Mouse (Mus musculus) limb, embryonic 10.5 days (tissue): Measurements from ENCODE around the gene Stox1. TPM values are rescaled to one million over a fixed set of nuclear protein-coding genes. Genes with fewer than 3 reads are reported as not detected.
A peak's percentile ranks its signal among the peaks of the same experiment; 100 is the strongest.

ENCODE experiments used
- DNase-seq: peaks from one replicate; pipeline ENCODE4 v3.0.0-alpha.2; 2017; ENCODE audit warnings: low spot score
- H3K27ac ChIP-seq: fragments of 300-500 bp; sonication (generic); 2 replicates; pipeline ENCODE4 v1.5.1; 2016; ENCODE audit warnings: mild to moderate bottlenecking
- H3K27me3 ChIP-seq: fragments of 300-500 bp; sonication (generic); 2 replicates; pipeline ENCODE4 v1.6.1; 2016; ENCODE audit warnings: low read depth, mild to moderate bottlenecking; ENCODE audit not compliant: poor library complexity, severe bottlenecking
- H3K36me3 ChIP-seq: fragments of 300-500 bp; sonication (generic); 2 replicates; pipeline ENCODE4 v1.6.1; 2016; ENCODE audit warnings: mild to moderate bottlenecking, moderate library complexity
- H3K4me1 ChIP-seq: fragments of 300-500 bp; sonication (generic); 2 replicates; pipeline ENCODE4 v1.6.1; 2016
- H3K4me3 ChIP-seq: fragments of 300-500 bp; sonication (generic); 2 replicates; pipeline ENCODE4 v1.5.1; 2016; ENCODE audit warnings: mild to moderate bottlenecking, moderate library complexity
- H3K9me3 ChIP-seq: fragments of 300-500 bp; sonication (generic); replicated peaks from 2 replicates; pipeline ENCODE4 v1.6.1; 2016; ENCODE audit warnings: mild to moderate bottlenecking
- WGBS: fragments of 180-500 bp; shearing (Covaris S2); methylation state at CpG from one replicate; pipeline ENCODE4 v1.1.7; 2016; 5-methylcytosine and 5-hydroxymethylcytosine counted together
- microRNA-seq: library from miRNA; unstranded; fragments of <30 nt; microRNA quantifications from one replicate; pipeline ENCODE4, GENCODE M21; 2017
- polyA plus RNA-seq: library from polyadenylated mRNA; unstranded; fragments of >200 nt; fragmentation: Nextera tagmentation; extraction: Ambion mirVana; gene quantifications from 2 replicates; pipeline ENCODE4 v1.2.1, GENCODE M21; 2016

Stox1 gene
- polyA plus RNA-seq, 1 experiment from 2014 or later, result 1.3 TPM

GRCm38 (mm10) chr10:62651961-62652360 is 74.0 kb downstream of the Stox1 start:
- no peak for DNase-seq
- peak overlapping the region; percentile 88 for H3K4me3 ChIP-seq
- WGBS, result 29% methylated on average over 3 of the region's 3 CpGs
- H3K4me1 ChIP-seq, result peaks cover 12% of the 10 kb centered on the region
- peaks cover 17% of the 10 kb centered on the region for H3K36me3 ChIP-seq
- peak overlapping the region; percentile 95 for H3K27ac ChIP-seq
- H3K27me3 ChIP-seq, result no peaks in the 10 kb centered on the region
- no peaks in the 10 kb centered on the region for H3K9me3 ChIP-seq

- H3K4me3 ChIP-seq, result peak within 1 kb of the TSS; percentile 88
- peaks cover 26% of the 10 kb centered on the region for H3K36me3 ChIP-seq
- H3K9me3 ChIP-seq, result no peaks in the 10 kb centered on the region
- peak; percentile 98 for DNase-seq
- WGBS, result under 1% methylated on average over 83 of the region's 89 CpGs
- H3K27ac ChIP-seq, result peak within 1 kb of the TSS; percentile 95
- peaks cover 12% of the 10 kb centered on the region for H3K4me1 ChIP-seq
- no peaks in the 10 kb centered on the region for H3K27me3 ChIP-seq
Observed at GRCm38 (mm10) chr10:62650881-62651810, 74.8 kb downstream of the Stox1 start, which contains the start of gene Ddx50. Gene Ddx50, minus strand, starts transcription at chr10:62651218.

DNA sequence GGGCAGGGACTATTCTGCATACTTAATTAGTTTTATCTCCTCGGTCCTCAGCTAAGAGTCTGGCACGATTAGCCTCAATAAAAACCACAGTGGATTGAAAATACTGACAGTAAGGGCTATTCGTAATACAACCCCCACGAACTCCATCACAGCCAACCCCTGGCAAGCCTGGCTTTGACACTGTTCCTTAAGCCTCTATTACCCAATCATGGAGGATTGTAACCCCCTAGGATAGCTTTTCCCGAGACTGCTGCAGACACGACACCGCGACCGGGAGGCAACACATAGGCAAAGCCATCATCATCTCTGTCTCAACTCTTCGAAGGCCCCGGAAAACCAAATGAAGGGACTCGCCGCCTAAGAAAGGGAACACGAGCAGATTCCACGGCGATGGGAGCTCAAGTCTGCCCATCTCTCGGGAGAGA is 75.6 kb downstream of the Stox1 start:
- Histone ChIP-seq H3K36me3 (peaks cover 33% of the 10 kb centered on the region), H3K27ac (peak overlapping the region; percentile 95), H3K4me3 (peak overlapping the region; percentile 88), H3K9me3 (no peaks in the 10 kb centered on the region), H3K4me1 (peaks cover 12% of the 10 kb centered on the region), H3K27me3 (no peaks in the 10 kb centered on the region)
- DNase-seq, result no peak
- WGBS, result under 1% methylated on average over 17 of the region's 17 CpGs

Small RNA genes lying within 50 kb of the gene (microRNA-seq; reads per million reads assigned to microRNA genes)
- not detected for gene Mir7215

Other genes with a start within 250 kb of the Stox1 start
- 71.8 and 78.0 TPM in 2 replicates for gene Vps26a, start 239.3 kb downstream of the Stox1 start, polyA plus RNA-seq
- 2.4 and 2.5 TPM in 2 replicates for gene Srgn, start 198.7 kb downstream of the Stox1 start, polyA plus RNA-seq
- 31.3 and 40.2 TPM in 2 replicates for gene Kif1bp, start 147.7 kb downstream of the Stox1 start, polyA plus RNA-seq
- gene Ddx21, start 123.8 kb downstream of the Stox1 start, polyA plus RNA-seq, result 33.3 and 42.1 TPM in 2 replicates
- gene Ddx50, start 74.9 kb downstream of the Stox1 start, polyA plus RNA-seq, result 113 and 130 TPM in 2 replicates
- gene Ccar1, start 66.2 kb upstream of the Stox1 start, polyA plus RNA-seq, result 143 and 175 TPM in 2 replicates
- gene Tet1, start 182.9 kb upstream of the Stox1 start, polyA plus RNA-seq, result 26.5 and 30.6 TPM in 2 replicates
- 8.8 and 11.3 TPM in 2 replicates for gene Slc25a16, start 194.5 kb upstream of the Stox1 start, polyA plus RNA-seq
- gene Dna2, start 220.9 kb upstream of the Stox1 start, polyA plus RNA-seq, result 38.9 and 40.7 TPM in 2 replicates